Mouse (Mus musculus) CD4-positive, CD25-positive, alpha-beta regulatory T cell, adult 4 months (primary cell): ENCODE results near the gene Eci3. TPM values are rescaled to one million over a fixed set of nuclear protein-coding genes. Genes with fewer than 3 reads are reported as not detected.
"Not testable (repeated sequence)": the region's sequence is repeated elsewhere in the genome, so short reads cannot be mapped to it uniquely, and the experiment has no call there.

Experiments
- ATAC-seq: one replicate; pipeline ENCODE4 v1.8.0; 2017
- polyA plus RNA-seq, 2 experiments: library from polyadenylated mRNA; unstranded; fragments of 100-300 nt; shearing (Covaris generic); gene quantifications; one replicate each; pipeline ENCODE4 v1.2.1; 2017

The Eci3 gene
- under 1 TPM in 1 of 2 experiments, not detected in 1; 0.35 TPM for polyA plus RNA-seq

- no peak for ATAC-seq
Measured at GRCm38 (mm10) chr13:34963511-34964397, at the start of gene Eci3. TSS of gene Eci3 (minus strand) at chr13:34963810.

- ATAC-seq: no peak
Measured at GRCm38 (mm10) chr13:34995925-34996324, 32.3 kb upstream of the Eci3 start.

DNA sequence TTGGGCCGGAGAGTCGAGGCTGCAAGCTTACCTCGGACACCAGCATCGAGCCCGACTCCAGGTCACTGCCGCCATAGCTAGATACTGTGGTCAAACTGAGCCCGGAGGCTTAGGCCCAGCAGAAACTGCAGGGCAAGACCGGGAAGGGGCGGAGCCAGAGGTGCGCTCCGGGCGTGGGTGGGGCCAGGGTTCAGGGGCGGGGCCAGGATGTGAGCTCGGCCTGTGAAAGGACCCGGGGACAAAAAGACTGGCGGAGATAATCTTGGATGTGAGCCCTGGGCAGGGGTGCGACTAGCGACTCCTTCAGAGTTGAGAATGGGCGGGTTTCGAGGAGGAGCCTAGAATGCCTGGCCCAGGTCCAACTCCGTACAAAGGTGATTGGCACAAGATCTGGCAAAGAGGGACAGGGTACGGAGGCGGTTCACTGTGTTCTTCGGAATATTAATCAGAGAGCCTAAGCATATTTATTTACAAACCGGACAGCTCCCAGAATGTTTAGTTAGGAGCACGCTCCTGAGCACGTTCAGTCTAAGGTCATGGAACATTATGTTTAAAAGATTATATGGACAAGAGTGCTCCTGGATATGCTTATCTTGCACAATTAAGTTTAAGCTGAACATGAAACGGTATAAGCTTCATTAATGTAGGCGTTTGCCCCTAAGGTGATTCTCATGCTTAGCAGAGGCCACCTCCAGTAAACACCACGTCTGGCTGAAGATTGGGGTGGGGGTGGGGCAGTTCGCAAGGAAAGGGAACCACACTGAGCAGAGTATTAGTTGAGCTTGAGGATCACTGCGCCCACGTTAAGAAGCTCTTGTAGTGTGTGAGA is 30.6 kb upstream of the Eci3 start:
- peak; percentile 91 for ATAC-seq

DNA sequence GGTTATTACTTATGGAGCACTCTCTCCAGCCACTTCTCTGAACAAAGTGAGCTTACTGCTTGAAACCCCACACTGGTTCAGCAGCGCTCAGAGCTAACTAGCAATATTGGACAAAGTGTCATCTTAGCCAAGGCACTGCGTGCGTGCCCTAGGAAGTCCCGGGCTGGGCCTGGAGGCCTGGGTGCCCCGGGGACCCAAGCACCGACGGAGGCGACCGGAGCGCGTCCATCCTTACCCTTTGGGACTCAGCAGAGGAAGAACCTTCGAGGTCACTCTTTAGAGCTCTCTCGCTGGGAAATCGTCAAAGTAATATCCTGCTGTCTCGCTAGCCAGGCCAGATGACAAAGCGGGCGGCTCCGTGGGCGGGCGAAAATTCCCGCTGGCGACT is 30.0 kb upstream of the Eci3 start:
- ATAC-seq: peak; percentile 58

- ATAC-seq: no peak
Measured at GRCm38 (mm10) chr13:34993085-34993484, 29.5 kb upstream of the Eci3 start.

- no peak for ATAC-seq
Measured at GRCm38 (mm10) chr13:34991581-34992273, 28.1 kb upstream of the Eci3 start.

- ATAC-seq: not testable (repeated sequence)
Measured at GRCm38 (mm10) chr13:34983479-34983878, 19.9 kb upstream of the Eci3 start.

DNA sequence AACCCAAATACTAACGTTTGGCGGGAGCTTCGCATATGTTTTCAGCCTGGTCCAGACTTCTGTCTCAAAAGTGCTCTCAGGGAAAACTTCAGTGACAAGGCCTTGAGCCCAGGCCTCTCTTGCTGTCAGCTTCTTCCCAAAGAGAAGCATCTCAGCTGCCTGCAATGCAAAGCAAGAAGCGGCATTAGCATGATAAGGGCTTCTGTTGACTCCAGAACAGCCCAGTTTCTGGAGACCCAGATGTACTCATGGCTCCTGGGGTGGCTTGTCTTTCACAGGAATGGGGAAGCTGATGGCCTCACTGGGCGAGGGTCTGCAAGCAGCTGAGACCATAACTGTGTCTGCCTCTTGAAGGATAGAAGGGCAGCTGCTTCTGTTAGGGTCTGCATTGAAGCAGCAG is 15.0 kb upstream of the Eci3 start:
- ATAC-seq: not testable (repeated sequence)

- ATAC-seq: no peak
Measured at GRCm38 (mm10) chr13:34977410-34977809, 13.8 kb upstream of the Eci3 start.

- no peak for ATAC-seq
Measured at GRCm38 (mm10) chr13:34976116-34976515, 12.5 kb upstream of the Eci3 start.

DNA sequence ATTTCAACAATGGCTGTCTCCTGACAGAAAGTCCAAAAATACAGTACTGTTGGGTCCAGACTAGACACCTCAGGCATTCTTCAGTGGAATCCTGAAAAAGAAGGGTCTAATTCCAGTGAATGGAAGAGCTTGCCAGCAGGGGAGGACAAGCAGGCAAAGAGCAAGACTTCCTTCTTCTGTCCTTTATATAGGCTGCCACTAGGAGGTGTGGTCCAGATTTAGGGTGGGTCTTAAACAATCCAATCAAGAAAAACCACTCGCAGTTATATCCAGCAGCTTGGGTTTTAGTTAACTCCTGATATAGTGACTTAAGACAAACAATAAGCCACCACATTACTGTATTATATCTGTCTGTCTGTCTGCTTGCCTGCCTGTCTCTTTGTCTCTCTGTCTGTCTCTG is 10.2 kb upstream of the Eci3 start:
- ATAC-seq: no peak

DNA sequence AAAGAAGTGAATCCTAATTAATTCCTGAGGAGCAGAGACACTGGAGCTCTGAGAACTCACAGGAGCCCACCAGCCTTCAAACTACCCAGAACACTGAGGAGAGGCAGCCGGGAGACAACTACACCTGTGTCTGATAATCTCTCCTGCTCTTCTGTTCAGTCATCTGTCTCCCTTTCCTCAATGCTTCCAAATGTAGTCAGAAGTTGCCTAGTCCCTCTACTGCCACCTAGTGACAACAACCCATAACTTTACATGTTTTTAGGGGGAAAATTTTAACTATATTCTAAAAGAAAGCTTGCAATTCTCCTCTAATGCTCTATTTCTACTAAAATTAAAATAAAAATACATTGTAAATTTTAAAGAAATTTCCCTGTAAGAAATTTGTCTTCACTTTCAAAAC is 9.5 kb upstream of the Eci3 start:
- ATAC-seq: peak; percentile 56

- not testable (repeated sequence) for ATAC-seq
Measured at GRCm38 (mm10) chr13:34972456-34972855, 8.8 kb upstream of the Eci3 start.

GRCm38 (mm10) chr13:34965647-34966046 is 2.0 kb upstream of the Eci3 start:
- not testable (repeated sequence) for ATAC-seq

DNA sequence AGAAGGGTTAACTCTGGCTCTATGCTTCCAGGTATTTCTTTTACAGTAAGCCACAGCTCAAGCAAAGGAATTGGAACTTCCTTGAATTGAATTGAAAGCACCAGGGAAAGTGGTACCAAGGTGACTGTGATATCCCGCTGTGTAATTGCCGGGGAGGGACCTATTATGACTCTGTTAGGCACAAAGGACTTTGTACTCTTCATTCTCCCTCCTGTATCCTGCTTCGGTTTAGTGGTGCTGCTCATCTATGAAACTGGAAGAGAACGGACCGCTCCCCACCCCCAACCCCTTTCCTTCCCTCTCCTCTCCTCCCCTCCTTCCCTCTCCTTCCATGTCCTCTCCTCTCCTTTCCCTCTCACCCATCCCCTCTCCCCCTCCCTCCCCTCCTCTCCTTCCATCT is 1.3 kb upstream of the Eci3 start:
- ATAC-seq: no peak

DNA sequence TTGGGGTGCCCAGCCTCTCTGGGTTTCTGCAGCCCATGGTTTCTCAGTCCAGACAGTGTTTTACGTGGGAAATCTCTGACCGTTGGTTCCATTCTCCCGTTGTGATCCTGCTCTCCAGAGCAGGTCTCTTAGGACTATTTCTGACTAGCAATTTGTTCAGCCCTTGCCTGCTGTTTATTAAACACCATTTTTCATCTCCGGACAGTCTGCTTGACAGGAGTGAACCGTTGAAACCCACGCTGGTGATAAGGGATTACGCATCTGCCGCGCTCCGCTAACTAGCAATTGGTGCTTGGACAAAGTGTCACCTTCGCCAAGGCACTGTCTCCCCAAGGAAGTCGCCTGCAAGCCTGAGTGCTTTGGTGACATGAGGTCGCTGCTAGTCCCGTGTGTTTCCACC is 809 bp upstream of the Eci3 start:
- ATAC-seq: no peak

DNA sequence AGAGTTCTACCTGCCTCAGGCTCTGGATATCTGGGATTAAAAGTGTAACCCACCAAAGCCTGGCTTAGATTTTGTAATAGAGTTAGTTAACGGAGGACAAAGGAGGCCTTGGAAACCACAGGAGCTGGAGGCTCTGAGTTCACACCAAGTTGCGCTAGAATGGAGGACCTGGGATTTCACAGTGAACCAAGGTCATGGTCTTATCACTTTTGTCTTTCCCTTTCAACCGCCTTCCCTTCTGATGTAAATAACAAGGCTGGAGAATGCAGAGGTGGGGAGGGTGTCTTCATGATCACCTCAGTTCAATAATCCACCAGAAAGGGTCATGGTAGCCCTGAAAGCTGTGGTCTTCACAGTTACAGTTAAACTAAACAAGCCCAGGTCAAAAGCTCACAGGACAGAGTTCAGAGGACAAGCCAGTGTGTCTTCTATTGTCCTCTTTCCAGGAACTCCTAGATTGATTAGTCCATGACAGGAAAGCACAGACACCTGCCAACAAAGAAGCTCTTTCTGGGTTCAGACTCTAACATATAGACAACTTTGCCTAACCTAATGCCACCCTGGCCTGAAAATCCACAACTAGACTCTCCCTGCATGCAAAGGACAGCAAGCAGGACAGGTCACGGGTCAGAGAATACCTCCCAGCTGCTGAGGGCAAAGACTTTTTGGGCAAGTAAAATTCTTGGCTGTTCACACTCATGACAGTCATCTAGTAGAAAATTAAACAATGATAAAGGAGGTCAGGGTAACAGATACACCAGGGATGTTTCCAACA is 2.4 kb downstream of the Eci3 start:
- ATAC-seq: no peak

DNA sequence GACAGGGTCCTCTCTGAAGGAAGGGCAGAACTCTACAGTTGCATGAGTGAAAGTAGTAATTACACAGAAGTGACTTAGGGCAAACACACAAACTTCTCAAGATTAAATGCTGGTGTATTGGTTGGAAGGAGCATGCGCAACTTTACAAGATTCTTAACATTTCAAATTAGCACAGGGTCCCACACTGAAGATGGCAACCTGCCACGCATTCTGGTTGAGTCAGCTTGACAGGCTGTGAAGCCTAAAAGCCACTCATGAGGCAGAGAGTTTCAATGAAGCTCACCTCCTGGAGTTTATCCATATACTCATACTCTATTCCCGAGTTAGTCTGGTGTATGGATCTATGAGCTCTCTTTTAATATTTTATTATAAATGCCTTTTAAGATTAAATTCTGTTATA is 5.5 kb downstream of the Eci3 start:
- not testable (repeated sequence) for ATAC-seq

DNA sequence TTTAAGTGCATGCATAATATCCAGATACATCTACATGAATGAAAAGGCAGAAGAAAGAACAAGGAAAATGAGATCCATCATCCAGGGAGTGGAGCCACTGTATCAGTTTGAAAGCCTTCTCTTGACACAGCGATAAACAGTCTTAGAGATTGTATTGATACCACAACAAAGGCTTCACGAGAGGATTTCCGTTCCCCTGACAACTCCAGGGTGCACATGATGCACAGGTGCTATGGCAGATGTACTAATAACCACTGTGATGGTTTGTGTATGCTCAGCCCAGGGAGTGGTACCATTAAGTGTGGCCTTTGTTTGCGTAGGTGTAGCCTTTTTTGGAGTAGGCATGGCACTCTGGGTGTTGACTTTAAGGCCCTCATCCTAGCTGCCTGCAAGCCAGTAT is 6.7 kb downstream of the Eci3 start:
- peak; percentile 56 for ATAC-seq

DNA sequence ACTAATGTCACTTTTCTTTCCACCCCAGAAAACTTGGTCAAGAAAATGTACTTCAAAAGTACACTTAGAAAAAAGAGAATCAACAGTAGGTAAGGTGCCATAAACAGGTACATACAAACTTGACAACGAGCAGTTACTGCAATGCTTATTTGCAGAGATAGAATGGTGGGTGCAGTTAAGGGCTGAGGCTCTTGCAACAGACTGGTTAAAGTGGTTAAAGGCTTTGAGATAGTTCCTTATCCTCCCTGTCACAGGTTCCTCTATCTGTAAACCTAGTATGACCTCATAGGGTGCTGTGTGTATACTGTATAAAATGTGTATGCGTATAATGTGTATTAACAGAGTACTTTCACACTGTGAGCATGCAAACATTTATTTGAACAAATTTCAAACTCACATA is 12.2 kb downstream of the Eci3 start:
- ATAC-seq: not testable (repeated sequence)

DNA sequence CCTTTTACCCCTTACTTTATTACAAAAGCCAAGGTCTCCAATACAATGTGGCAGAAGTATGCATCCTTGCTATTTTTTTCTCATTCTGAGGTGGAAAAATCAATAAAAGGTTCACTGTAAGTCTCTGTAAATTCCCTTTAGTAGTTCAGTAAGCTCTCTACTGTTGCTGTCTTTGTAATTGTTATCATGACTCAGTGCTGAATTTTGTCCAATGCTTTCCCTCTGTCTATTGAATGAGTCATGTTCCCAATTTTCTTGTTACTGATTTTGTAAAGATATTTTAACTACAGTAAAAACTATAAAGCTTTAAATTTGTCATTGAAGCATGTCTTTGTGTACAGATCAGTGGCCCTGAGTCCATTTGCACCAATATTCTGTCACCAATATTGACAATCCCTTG is 21.2 kb downstream of the Eci3 start:
- no peak for ATAC-seq
